Mouse (Mus musculus): Measurements from ENCODE around the gene Mcoln2. TPM values are rescaled to one million over a fixed set of nuclear protein-coding genes. Genes with fewer than 3 reads are reported as not detected.

Gene Mcoln2
- total and polyA plus RNA-seq, 3 experiments = 0.10 to 0.42 TPM; not detected in 1

DNA sequence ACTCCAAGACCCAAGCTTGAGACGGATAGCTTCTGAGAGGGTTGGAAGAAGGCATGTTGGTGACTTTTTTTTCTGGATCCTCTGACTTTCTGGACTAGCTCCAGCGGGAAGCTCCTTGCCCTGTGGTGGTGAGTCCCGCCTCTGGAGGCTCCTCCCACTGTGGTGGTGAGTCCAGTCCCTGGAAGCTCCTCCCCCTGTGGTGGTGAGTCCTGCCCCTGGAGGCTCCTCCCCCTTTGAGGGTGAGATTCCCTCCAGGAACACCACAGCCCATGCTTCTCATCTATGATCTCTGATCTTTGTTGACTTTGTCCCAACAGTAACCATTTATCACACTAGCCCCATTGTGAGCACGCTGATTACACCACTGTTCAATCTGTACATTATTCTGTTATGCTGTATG is 12.6 kb downstream of the Mcoln2 start:
- no peak for TF ChIP-seq POLR2AphosphoS2 (IDR thresholded peaks at IDR 0.05; ENCODE audit: low read length)
- TF ChIP-seq CHD1 (IDR thresholded peaks at IDR 0.05; ENCODE audit: low read depth, low read length) = no peak
- no peak for TF ChIP-seq RCOR1 (IDR thresholded peaks at IDR 0.05; ENCODE audit: low read depth, low read length)

DNA sequence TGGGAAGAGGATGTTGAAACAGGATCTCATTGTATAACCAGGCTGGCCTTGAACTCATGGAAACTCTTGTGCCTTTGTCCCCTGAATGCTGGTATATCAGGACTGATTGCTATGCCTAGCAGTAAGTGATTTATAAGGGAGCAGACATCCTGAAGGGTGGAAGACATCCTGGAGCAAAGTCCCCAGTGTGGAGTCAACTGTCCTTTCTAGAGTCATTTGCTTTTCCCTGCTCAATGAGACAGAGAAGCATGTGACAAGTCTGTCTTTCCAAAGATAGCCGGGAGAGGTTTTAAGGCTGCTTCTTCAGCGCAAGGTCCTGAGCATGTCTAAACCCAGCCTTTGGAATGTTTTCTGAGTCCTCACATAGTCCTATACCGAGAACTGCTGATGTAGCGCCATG is 19.7 kb downstream of the Mcoln2 start:
- H3K9me3 ChIP-seq (replicated peaks; ENCODE audit: insufficient read depth, low read length) = no peaks in the 10 kb centered on the region
- H3K79me2 ChIP-seq (ENCODE audit: control insufficient read depth, insufficient read depth, low read length, poor library complexity) = no peaks in the 10 kb centered on the region
- H3K36me3 ChIP-seq (ENCODE audit: control insufficient read depth in 1 of 2, insufficient read depth in 2 of 2, low read length in 2 of 2) = no peaks in the 10 kb centered on the region
- no peak overlapping the region for H3K9ac ChIP-seq (ENCODE audit: control insufficient read depth, low read depth, low read length, poor library complexity, severe bottlenecking)
- H3K4me3 ChIP-seq (ENCODE audit: control insufficient read depth in 1 of 2, insufficient read depth in 1 of 2, low read depth in 2 of 2, low read length in 2 of 2) = no peak overlapping the region
- no peaks in the 10 kb centered on the region for H3K27me3 ChIP-seq (ENCODE audit: control insufficient read depth in 1 of 2, insufficient read depth in 2 of 2, low read length in 2 of 2)
- TF ChIP-seq GABPA (IDR thresholded peaks at IDR 0.05; ENCODE audit: low read depth, low read length) (no peak), UBTF (IDR thresholded peaks at IDR 0.05; ENCODE audit: borderline replicate concordance, insufficient read depth, low read depth, low read length) (no peak)
- DNase-seq (ENCODE audit: low read depth, low spot score) = no peak
- no peak overlapping the region for H3K27ac ChIP-seq (ENCODE audit: control insufficient read depth, low read depth, low read length)
- no peaks in the 10 kb centered on the region for H3K4me1 ChIP-seq (ENCODE audit: control insufficient read depth in 1 of 2, insufficient read depth in 2 of 2, low read length in 2 of 2)

More for the DNA sequence above, 12.6 kb downstream of the Mcoln2 start:
- H3K9me3 ChIP-seq (replicated peaks; ENCODE audit: insufficient read depth, low read length) = no peaks in the 10 kb centered on the region
- H3K27ac ChIP-seq (ENCODE audit: control insufficient read depth, low read depth, low read length) = no peak overlapping the region
- no peaks in the 10 kb centered on the region for H3K36me3 ChIP-seq (ENCODE audit: control insufficient read depth in 1 of 2, insufficient read depth in 2 of 2, low read length in 2 of 2)
- no peak overlapping the region for H3K4me3 ChIP-seq (ENCODE audit: control insufficient read depth in 1 of 2, insufficient read depth in 1 of 2, low read depth in 2 of 2, low read length in 2 of 2)
- no peaks in the 10 kb centered on the region for H3K4me1 ChIP-seq (ENCODE audit: control insufficient read depth in 1 of 2, insufficient read depth in 2 of 2, low read length in 2 of 2)
- no peak for DNase-seq (ENCODE audit: low read depth, low spot score)
- no peak overlapping the region for H3K9ac ChIP-seq (ENCODE audit: control insufficient read depth, low read depth, low read length, poor library complexity, severe bottlenecking)
- no peaks in the 10 kb centered on the region for H3K27me3 ChIP-seq (ENCODE audit: control insufficient read depth in 1 of 2, insufficient read depth in 2 of 2, low read length in 2 of 2)
- no peaks in the 10 kb centered on the region for H3K79me2 ChIP-seq (ENCODE audit: control insufficient read depth, insufficient read depth, low read length, poor library complexity)

DNA sequence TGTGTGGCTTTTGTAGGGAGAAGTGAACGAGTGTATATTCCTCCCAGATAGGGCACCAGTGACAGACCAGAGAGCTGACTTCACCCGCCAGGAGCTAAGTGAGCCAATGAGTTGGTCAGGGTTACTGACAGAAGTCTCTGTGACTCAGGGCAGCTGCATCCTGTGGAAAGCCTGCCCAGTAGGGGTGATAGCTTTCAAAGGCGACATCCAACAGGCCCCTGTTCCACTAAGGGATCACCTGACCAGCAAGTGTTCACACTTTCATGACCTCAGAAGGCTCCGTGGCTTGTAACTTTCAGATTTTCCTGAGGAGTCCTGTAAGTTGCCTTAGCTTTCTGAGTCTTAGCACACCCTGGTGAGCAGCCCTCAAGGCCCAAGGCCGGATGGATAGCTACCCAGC is 23.4 kb downstream of the Mcoln2 start:
- DNase-seq (ENCODE audit: low read depth, low spot score) = no peak
- H3K27me3 ChIP-seq (ENCODE audit: control insufficient read depth in 1 of 2, insufficient read depth in 2 of 2, low read length in 2 of 2) = no peaks in the 10 kb centered on the region
- H3K9ac ChIP-seq (ENCODE audit: control insufficient read depth, low read depth, low read length, poor library complexity, severe bottlenecking) = no peak overlapping the region
- no peaks in the 10 kb centered on the region for H3K9me3 ChIP-seq (replicated peaks; ENCODE audit: insufficient read depth, low read length)
- H3K36me3 ChIP-seq (ENCODE audit: control insufficient read depth in 1 of 2, insufficient read depth in 2 of 2, low read length in 2 of 2) = no peaks in the 10 kb centered on the region
- H3K4me1 ChIP-seq (ENCODE audit: control insufficient read depth in 1 of 2, insufficient read depth in 2 of 2, low read length in 2 of 2) = no peaks in the 10 kb centered on the region
- TF ChIP-seq MAX (IDR thresholded peaks at IDR 0.05; ENCODE audit: low read length) = no peak
- no peak for TF ChIP-seq POLR2A (IDR thresholded peaks at IDR 0.05; ENCODE audit: control insufficient read depth in 1 of 2, insufficient read depth in 1 of 2, low read depth in 1 of 2, low read length in 2 of 2, poor library complexity in 1 of 2)
- TF ChIP-seq E2F4 (IDR thresholded peaks at IDR 0.05; ENCODE audit: borderline replicate concordance, low read depth, low read length) = no peak
- no peak for TF ChIP-seq SIN3A (IDR thresholded peaks at IDR 0.05; ENCODE audit: low read length)
- no peak for TF ChIP-seq POLR2AphosphoS5 (IDR thresholded peaks at IDR 0.05; ENCODE audit: borderline replicate concordance, low read depth, low read length)
- TF ChIP-seq MEF2A (IDR thresholded peaks at IDR 0.05; ENCODE audit: extremely low read depth, insufficient replicate concordance, low read depth, low read length, poor library complexity, severe bottlenecking) = no peak
- TF ChIP-seq ZMIZ1 (IDR thresholded peaks at IDR 0.05; ENCODE audit: low read depth, low read length) = no peak
- TF ChIP-seq EP300 (IDR thresholded peaks at IDR 0.05; ENCODE audit: low read depth in 1 of 2, low read length in 2 of 2) = no peak
- no peak for TF ChIP-seq MXI1 (IDR thresholded peaks at IDR 0.05; ENCODE audit: low read depth, low read length)
- TF ChIP-seq POLR2AphosphoS2 (IDR thresholded peaks at IDR 0.05; ENCODE audit: low read length) = no peak
- TF ChIP-seq USF1 (IDR thresholded peaks at IDR 0.05; ENCODE audit: low read depth, low read length) = no peak
- no peak for TF ChIP-seq ZNF384 (IDR thresholded peaks at IDR 0.05; ENCODE audit: low read depth, low read length)
- no peak for TF ChIP-seq RAD21 (IDR thresholded peaks at IDR 0.05; ENCODE audit: low read depth, low read length)
- no peak for TF ChIP-seq ZC3H11A (IDR thresholded peaks at IDR 0.05; ENCODE audit: low read depth, low read length)
- no peak for TF ChIP-seq KAT2A (conservative IDR thresholded peaks at IDR 0.05; ENCODE audit: low read depth, low read length)
- no peak for TF ChIP-seq HCFC1 (IDR thresholded peaks at IDR 0.05; ENCODE audit: low read depth, low read length)
- no peak for TF ChIP-seq TAL1 (IDR thresholded peaks at IDR 0.05; ENCODE audit: low read length)
- no peak for TF ChIP-seq CTCF (IDR thresholded peaks at IDR 0.05 in 2 of 3, conservative IDR thresholded peaks at IDR 0.05 in 1 of 3; ENCODE audit: control insufficient read depth in 1 of 3, insufficient read depth in 1 of 3, low read depth in 2 of 3, low read length in 3 of 3, poor library complexity in 1 of 3, severe bottlenecking in 1 of 3)
- H3K4me3 ChIP-seq (ENCODE audit: control insufficient read depth in 1 of 2, insufficient read depth in 1 of 2, low read depth in 2 of 2, low read length in 2 of 2) = no peak overlapping the region
- no peak overlapping the region for H3K27ac ChIP-seq (ENCODE audit: control insufficient read depth, low read depth, low read length)
- no peaks in the 10 kb centered on the region for H3K79me2 ChIP-seq (ENCODE audit: control insufficient read depth, insufficient read depth, low read length, poor library complexity)
